Mouse (Mus musculus): Measurements from ENCODE around the gene Dnah1. TPM values are rescaled to one million over a fixed set of nuclear protein-coding genes. Genes with fewer than 3 reads are reported as not detected.

Dnah1 gene
- total and polyA plus RNA-seq, 3 experiments, result 0.04 to 0.11 TPM; not detected in 1

DNA sequence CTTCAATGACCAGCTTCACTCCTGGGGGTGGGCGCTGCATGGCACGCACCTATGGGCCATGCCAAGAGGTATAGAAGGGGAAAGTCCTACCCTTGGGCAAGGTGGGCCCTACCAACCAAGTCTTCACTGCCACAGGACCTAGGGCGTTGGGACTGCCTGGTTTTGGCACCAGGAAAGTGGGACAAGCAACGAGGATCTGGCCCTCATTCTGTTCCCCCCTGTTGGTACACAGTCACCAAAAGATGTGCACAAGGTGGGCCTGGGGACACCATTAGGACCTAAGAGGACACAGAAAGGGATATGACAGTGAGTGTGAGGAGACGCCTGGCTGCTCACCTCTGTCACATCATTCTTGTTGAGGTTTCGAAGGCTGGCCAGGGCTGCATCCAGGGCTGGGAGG is 52.6 kb downstream of the Dnah1 start:
- H3K9ac ChIP-seq (ENCODE audit: control insufficient read depth, low read depth, low read length, poor library complexity, severe bottlenecking), result no peak overlapping the region
- H3K27ac ChIP-seq (ENCODE audit: control insufficient read depth, low read depth, low read length), result no peak overlapping the region
- H3K79me2 ChIP-seq (ENCODE audit: control insufficient read depth, insufficient read depth, low read length, poor library complexity), result no peaks in the 10 kb centered on the region
- TF ChIP-seq GABPA (IDR thresholded peaks at IDR 0.05; ENCODE audit: low read depth, low read length), result no peak
- TF ChIP-seq MEF2A (IDR thresholded peaks at IDR 0.05; ENCODE audit: extremely low read depth, insufficient replicate concordance, low read depth, low read length, poor library complexity, severe bottlenecking), result no peak
- TF ChIP-seq NELFE (IDR thresholded peaks at IDR 0.05; ENCODE audit: low read depth, low read length), result no peak
- TF ChIP-seq POLR2A (IDR thresholded peaks at IDR 0.05; ENCODE audit: control insufficient read depth in 1 of 2, insufficient read depth in 1 of 2, low read depth in 1 of 2, low read length in 2 of 2, poor library complexity in 1 of 2), result no peak
- TF ChIP-seq TBP (IDR thresholded peaks at IDR 0.05; ENCODE audit: low read depth, low read length), result no peak
- no peaks in the 10 kb centered on the region for H3K9me3 ChIP-seq (replicated peaks; ENCODE audit: insufficient read depth, low read length)
- H3K36me3 ChIP-seq (ENCODE audit: control insufficient read depth in 1 of 2, insufficient read depth in 2 of 2, low read length in 2 of 2), result no peaks in the 10 kb centered on the region
- no peaks in the 10 kb centered on the region for H3K4me1 ChIP-seq (ENCODE audit: control insufficient read depth in 1 of 2, insufficient read depth in 2 of 2, low read length in 2 of 2)
- no peak for DNase-seq (ENCODE audit: low read depth, low spot score)
- no peaks in the 10 kb centered on the region for H3K27me3 ChIP-seq (ENCODE audit: control insufficient read depth in 1 of 2, insufficient read depth in 2 of 2, low read length in 2 of 2)
- no peak overlapping the region for H3K4me3 ChIP-seq (ENCODE audit: control insufficient read depth in 1 of 2, insufficient read depth in 1 of 2, low read depth in 2 of 2, low read length in 2 of 2)

DNA sequence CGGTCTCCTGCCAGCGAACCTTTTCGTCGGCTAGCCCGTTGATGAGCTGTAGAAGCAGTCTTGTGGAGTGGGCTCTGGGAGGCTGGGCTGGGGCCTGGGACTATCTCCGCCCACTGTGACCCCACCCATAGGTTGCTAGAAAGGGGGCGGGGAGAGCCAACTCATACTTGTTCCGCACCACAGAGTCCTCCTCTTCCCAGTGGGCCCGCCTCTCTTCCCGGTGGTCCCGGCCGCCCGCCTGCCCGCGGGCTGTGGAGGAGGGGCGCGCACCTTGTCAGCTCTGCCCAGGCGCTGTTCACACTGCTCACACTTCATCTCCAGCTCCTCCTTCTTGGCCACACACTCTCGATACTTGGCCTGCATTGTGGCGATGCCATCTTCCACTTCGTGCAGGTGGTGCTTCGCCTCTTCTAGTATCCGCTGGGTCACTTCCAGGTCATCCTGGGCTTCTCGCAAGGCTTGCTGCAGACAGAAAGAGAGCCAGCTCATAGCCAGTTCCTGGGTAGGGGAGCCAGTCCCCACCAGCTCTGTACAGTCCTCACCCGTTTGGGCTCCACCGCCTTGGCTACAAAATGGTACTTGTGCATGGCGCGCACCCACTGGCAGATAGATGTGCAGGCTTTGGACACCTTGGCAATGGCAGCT is 54.1 kb downstream of the Dnah1 start:
- no peak for TF ChIP-seq UBTF (IDR thresholded peaks at IDR 0.05; ENCODE audit: borderline replicate concordance, insufficient read depth, low read depth, low read length)
- TF ChIP-seq SMC3 (IDR thresholded peaks at IDR 0.05; ENCODE audit: low read depth, low read length), result no peak
- TF ChIP-seq MAZ (IDR thresholded peaks at IDR 0.05; ENCODE audit: low read depth, low read length), result no peak
- TF ChIP-seq MXI1 (IDR thresholded peaks at IDR 0.05; ENCODE audit: low read depth, low read length), result no peak
- no peak for TF ChIP-seq USF1 (IDR thresholded peaks at IDR 0.05; ENCODE audit: low read depth, low read length)
- TF ChIP-seq POLR2AphosphoS2 (IDR thresholded peaks at IDR 0.05; ENCODE audit: low read length), result no peak
- no peak for TF ChIP-seq MAFK (IDR thresholded peaks at IDR 0.05; ENCODE audit: borderline replicate concordance, low read depth, low read length)
- no peaks in the 10 kb centered on the region for H3K9me3 ChIP-seq (replicated peaks; ENCODE audit: insufficient read depth, low read length)
- H3K36me3 ChIP-seq (ENCODE audit: control insufficient read depth in 1 of 2, insufficient read depth in 2 of 2, low read length in 2 of 2), result no peaks in the 10 kb centered on the region
- H3K79me2 ChIP-seq (ENCODE audit: control insufficient read depth, insufficient read depth, low read length, poor library complexity), result no peaks in the 10 kb centered on the region
- no peaks in the 10 kb centered on the region for H3K27me3 ChIP-seq (ENCODE audit: control insufficient read depth in 1 of 2, insufficient read depth in 2 of 2, low read length in 2 of 2)
- no peak overlapping the region for H3K9ac ChIP-seq (ENCODE audit: control insufficient read depth, low read depth, low read length, poor library complexity, severe bottlenecking)
- DNase-seq (ENCODE audit: low read depth, low spot score), result no peak
- no peak overlapping the region for H3K27ac ChIP-seq (ENCODE audit: control insufficient read depth, low read depth, low read length)
- H3K4me3 ChIP-seq (ENCODE audit: control insufficient read depth in 1 of 2, insufficient read depth in 1 of 2, low read depth in 2 of 2, low read length in 2 of 2), result no peak overlapping the region
- no peaks in the 10 kb centered on the region for H3K4me1 ChIP-seq (ENCODE audit: control insufficient read depth in 1 of 2, insufficient read depth in 2 of 2, low read length in 2 of 2)

DNA sequence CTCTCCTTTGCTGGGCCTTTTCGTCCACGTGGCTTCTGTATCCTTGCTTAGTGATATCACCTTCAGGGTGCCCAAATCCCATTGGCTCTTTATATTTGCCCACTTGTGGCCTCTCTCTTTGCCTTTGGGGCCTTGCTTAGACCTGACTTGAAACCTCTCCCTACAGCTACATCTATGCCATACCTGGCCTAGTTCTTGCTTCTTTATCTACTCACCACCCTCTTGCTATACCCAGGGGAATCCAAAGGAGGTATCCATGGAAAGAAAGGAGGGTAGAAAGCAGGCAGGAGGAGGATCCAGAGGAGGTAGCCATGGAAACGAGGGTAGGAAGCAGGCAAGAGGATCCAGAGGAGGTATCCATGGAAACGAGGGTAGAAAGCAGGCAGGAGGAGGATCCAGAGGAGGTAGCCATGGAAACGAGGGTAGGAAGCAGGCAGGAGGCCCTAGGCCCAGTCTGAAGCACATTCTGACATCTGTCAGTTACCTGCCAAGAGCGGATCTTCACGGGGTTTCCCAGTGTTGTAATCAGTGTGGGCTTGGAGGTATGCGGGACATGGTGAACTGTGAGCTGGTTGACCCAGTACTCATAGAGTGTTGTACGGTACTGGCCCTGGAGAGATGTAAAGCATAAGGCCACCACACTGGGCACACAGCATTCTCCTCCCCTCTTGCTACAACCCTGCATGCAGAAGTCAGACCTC is 55.2 kb downstream of the Dnah1 start:
- no peak overlapping the region for H3K4me3 ChIP-seq (ENCODE audit: control insufficient read depth in 1 of 2, insufficient read depth in 1 of 2, low read depth in 2 of 2, low read length in 2 of 2)
- no peak for TF ChIP-seq POLR2AphosphoS5 (IDR thresholded peaks at IDR 0.05; ENCODE audit: borderline replicate concordance, low read depth, low read length)
- TF ChIP-seq MYB (IDR thresholded peaks at IDR 0.05; ENCODE audit: low read depth, low read length), result no peak
- no peak for TF ChIP-seq USF2 (IDR thresholded peaks at IDR 0.05; ENCODE audit: borderline replicate concordance in 1 of 2, insufficient read depth in 1 of 2, low read depth in 1 of 2, low read length in 2 of 2)
- TF ChIP-seq KAT2A (conservative IDR thresholded peaks at IDR 0.05; ENCODE audit: low read depth, low read length), result no peak
- no peaks in the 10 kb centered on the region for H3K27me3 ChIP-seq (ENCODE audit: control insufficient read depth in 1 of 2, insufficient read depth in 2 of 2, low read length in 2 of 2)
- H3K27ac ChIP-seq (ENCODE audit: control insufficient read depth, low read depth, low read length), result no peak overlapping the region
- no peak for DNase-seq (ENCODE audit: low read depth, low spot score)
- H3K4me1 ChIP-seq (ENCODE audit: control insufficient read depth in 1 of 2, insufficient read depth in 2 of 2, low read length in 2 of 2), result no peaks in the 10 kb centered on the region
- H3K9me3 ChIP-seq (replicated peaks; ENCODE audit: insufficient read depth, low read length), result no peaks in the 10 kb centered on the region
- H3K79me2 ChIP-seq (ENCODE audit: control insufficient read depth, insufficient read depth, low read length, poor library complexity), result no peaks in the 10 kb centered on the region
- H3K36me3 ChIP-seq (ENCODE audit: control insufficient read depth in 1 of 2, insufficient read depth in 2 of 2, low read length in 2 of 2), result no peaks in the 10 kb centered on the region
- H3K9ac ChIP-seq (ENCODE audit: control insufficient read depth, low read depth, low read length, poor library complexity, severe bottlenecking), result no peak overlapping the region
